Mouse (Mus musculus) cerebellum, postnatal 4 days (tissue): ENCODE measurements around the gene Il12b.
A peak's percentile ranks its signal among the peaks of the same experiment; 100 is the strongest.
"Not testable (repeated sequence)": the region's sequence is repeated elsewhere in the genome, so short reads cannot be mapped to it uniquely, and the experiment has no call there.

Experiments
- DNase-seq, 2 experiments: peaks; one replicate each; pipeline ENCODE4 v3.0.0; 2022; ENCODE audit warnings: low spot score in 2 of 2, mixed read lengths in 1 of 2

Gene Il12b

DNA sequence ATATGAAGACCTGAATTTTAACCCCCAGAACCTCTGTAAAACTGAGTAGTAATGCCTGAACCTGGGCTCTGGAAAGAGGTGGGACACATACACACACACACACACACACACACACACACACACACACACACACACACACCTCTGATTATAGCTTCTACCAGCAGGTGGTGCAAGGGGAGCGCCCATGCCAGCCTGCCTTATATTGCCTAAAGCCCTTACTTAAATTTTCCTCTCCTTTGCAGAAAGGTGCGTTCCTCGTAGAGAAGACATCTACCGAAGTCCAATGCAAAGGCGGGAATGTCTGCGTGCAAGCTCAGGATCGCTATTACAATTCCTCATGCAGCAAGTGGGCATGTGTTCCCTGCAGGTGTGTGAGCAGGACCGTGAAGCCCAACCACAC lies 12.4 kb downstream of the Il12b start:
- DNase-seq, result no peak

DNA sequence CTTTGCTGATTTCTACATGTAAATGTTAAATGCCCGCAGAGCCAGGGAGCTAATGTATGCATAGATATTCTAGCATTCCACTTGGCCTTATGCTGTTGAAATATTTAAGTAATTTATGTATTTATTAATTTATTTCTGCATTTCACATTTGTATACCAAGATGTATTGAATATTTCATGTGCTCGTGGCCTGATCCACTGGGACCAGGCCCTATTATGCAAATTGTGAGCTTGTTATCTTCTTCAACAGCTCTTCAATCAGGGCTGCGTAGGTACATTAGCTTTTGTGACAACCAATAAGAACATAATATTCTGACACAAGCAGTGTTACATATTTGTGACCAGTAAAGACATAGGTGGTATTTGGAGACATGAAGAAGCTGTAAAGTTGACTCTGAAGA lies 13.5 kb downstream of the Il12b start:
- DNase-seq, result no peak

- DNase-seq, result no peak
Observed at GRCm38 (mm10) chr11:44414605-44415004, 14.7 kb downstream of the Il12b start.

GRCm38 (mm10) chr11:44417403-44417802 lies 17.5 kb downstream of the Il12b start:
- DNase-seq, result no peak

- DNase-seq, result no peak
Observed at GRCm38 (mm10) chr11:44422337-44423111, 22.7 kb downstream of the Il12b start.

DNA sequence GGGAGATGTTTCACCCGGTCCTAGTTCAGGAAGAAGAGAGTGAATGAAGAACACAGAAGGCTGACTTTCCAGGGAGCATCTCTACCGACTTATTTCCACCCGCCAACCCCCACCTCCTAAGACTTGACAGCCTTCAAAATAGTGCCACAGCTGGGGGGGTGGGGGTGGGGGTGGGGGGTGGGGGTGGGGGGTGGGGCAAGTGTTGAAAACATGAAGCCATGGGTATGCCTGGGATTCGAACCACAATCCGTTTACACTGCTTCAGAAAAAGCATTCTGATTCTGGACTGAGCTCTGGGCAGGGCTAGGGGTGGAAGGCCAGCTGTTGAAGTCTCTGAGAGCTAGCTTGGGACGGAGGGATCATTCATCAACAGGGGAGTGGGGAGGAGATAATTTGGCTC lies 23.4 kb downstream of the Il12b start:
- no peak for DNase-seq

DNA sequence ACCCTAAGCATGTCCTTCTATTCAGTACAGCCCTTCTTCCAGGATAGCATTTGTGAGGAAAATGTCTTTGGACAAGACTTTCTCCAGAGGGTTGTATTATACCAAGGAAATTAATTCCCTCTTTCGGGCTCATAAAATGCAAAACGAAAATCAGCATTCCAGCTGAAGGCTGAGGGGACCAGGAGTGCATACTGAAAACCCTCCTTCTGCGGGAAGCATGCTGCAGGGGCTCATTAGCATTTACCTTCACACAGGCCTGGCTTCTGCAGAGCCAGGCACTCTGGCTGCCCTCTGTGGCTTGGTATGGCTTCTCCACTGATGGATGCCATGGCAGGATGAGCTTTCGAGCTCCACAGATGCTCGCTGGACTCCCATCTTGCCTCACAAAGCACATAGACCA lies 24.1 kb downstream of the Il12b start:
- no peak for DNase-seq

- no peak for DNase-seq
Observed at GRCm38 (mm10) chr11:44425006-44425405, 25.1 kb downstream of the Il12b start.

DNA sequence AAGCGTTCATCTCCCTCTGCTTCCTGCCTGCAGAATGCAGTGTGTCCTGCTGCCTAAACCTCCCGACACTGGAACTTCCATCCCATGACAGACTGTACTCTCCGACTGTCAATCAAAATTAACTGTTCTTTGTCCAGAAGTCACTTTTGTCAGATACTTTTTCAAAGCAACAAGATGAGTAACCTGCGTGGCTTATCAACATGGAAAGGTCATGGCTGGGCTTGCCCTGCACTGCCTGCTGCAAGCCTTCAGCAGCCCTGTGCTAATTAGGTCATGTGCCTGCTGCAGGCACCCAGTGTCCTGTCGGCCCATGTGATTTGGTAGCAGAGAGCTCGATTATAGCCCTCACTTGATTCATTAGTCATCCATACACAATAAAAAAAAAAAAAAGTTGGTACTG lies 25.8 kb downstream of the Il12b start:
- no peak for DNase-seq

DNA sequence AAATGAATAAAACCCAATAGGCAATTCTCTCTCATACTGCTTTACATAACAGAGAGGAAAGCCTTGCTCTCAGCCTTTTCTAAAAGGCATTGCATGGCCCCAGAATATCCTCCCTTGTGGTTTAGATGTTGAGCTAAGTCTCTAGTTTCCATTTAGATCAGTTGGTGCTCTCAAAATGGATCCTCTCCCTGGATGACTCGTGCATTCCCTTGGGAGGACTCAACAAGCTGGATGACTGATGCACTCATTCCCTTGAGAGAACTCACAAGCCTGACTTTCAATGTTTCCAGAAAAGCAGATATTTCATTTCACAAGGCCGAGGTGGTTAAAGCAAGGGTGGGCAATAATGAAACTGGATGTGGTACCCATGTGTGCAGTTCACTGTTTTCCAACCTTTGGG lies 28.1 kb downstream of the Il12b start:
- DNase-seq, result no peak

DNA sequence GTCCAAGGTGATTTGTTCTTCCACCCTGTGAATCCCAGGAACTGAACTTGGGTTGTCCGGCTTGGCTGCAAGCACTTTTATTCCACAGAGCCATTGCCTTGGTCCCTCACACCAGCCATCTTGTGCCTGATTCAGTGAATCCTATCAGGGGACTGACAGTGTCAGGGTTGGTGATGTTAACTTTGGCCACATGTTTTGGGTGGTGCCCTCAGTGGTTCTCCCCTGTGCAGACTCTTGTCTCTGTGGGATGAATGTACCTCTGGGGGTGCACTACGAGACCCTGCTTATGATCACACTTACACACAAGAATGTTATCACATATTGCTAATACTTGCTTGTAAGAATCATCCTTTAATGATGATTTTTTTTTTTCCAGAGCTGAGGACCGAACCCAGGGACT lies 30.2 kb downstream of the Il12b start:
- no peak for DNase-seq

DNA sequence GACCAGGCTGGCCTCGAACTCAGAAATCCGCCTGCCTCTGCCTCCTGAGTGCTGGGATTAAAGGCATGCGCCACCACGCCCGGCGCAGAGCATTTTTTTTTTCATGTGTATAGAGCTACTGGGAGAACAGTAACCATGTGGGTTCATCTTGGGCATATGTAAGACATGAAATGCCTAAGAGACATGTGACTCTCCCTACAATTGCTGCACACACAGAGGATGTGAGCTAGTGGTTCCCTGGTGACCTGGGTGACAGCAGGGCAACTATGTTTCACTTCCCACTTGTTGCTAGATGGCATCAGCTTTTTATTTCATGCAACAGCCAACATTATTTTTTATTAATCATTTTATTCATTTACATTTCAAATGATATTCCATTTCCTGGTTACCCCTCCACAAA lies 37.9 kb downstream of the Il12b start:
- DNase-seq, result no peak

DNA sequence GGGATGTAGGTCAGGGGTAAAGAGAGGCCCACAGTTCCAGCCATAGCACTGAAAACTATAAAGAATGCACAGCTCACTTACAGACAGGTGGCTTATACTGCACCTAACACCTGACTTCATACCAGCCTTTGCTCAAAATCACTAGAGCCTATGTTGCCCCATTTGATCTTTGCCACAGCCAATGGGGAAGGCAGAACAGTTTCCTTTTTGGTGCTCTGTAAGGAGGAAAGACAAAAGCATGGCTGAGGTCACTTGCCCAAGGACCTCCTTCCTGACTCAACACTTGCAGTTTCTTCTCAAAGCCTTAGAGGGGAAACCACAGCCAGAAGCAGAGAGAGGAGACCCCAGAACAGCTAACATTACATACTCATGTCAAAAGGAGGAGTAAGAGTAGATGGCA lies 51.2 kb downstream of the Il12b start:
- DNase-seq, result no peak

DNA sequence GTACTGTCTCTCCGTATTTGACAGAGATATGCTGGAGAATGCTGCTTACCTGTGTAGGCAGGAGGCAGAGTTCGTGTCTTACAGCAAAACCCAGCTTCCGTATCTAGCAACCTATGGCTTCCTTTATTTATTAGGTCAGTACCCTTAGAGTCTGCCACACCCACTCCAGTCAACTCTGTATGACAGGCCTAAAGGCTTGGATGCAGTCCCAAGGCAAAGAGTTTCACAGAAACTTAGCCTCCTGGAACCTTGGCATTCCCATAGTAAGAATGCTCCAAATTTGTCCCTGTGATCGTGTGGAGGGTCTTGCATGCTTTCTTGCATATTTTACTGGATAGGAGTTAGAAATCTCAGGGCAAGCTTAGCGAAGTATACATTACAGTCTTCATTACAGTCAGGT lies 52.2 kb downstream of the Il12b start:
- DNase-seq, result not testable (repeated sequence)

DNA sequence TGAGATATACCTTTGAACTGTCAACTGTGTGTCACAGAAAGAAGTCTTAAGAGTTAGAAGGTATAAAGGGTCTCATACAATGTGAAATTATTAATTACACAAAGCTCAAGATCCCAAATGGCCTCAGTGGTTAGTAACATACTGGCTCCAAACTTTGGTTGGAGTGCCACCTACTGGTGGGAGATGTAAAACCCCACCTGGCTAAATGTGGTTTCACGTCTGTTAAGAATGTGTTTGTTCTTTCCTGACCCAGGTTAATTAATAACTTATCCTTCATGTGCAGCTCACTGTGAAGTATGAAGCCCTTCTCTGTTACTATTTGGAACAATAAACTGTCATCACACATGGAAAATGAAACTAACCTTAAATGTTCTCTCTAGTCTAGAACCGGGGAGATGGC lies 53.6 kb downstream of the Il12b start:
- DNase-seq, result peak; percentile 29 to 62

- DNase-seq, result no peak
Observed at GRCm38 (mm10) chr11:44461493-44461892, 61.6 kb downstream of the Il12b start.
